Mouse (Mus musculus) thymus, adult 2 months (tissue): Measurements from ENCODE around the gene Rpl14. TPM values are rescaled to one million over a fixed set of nuclear protein-coding genes. Genes with fewer than 3 reads are reported as not detected.

Experiments used
- DNase-seq: peaks from one replicate; pipeline ENCODE4 v3.0.0; 2021
- H3K27ac ChIP-seq: fragments of 200-500 bp; 2 replicates; pipeline ENCODE4 v1.5.1; 2012; ENCODE audit warnings: low read length, control low read depth; ENCODE audit not compliant: control insufficient read depth, insufficient read depth
- H3K27me3 ChIP-seq: fragments of 200-500 bp; 2 replicates; pipeline ENCODE4 v1.6.1; 2012; ENCODE audit warnings: mild to moderate bottlenecking, low read length, moderate library complexity, mixed read lengths; ENCODE audit not compliant: control insufficient read depth, insufficient read depth
- H3K36me3 ChIP-seq: fragments of 200-500 bp; 2 replicates; pipeline ENCODE4 v1.6.1; 2012; ENCODE audit warnings: mild to moderate bottlenecking, low read length, moderate library complexity; ENCODE audit not compliant: control insufficient read depth, insufficient read depth
- H3K4me1 ChIP-seq: fragments of 200-500 bp; replicated peaks from 2 replicates; pipeline ENCODE4 v1.6.1; 2012; ENCODE audit warnings: low read length; ENCODE audit not compliant: control insufficient read depth, insufficient read depth
- H3K4me3 ChIP-seq: fragments of 200-500 bp; 2 replicates; pipeline ENCODE4 v1.5.1; 2012; ENCODE audit warnings: mild to moderate bottlenecking, low read length, control low read depth, moderate library complexity; ENCODE audit not compliant: control insufficient read depth, insufficient read depth
- CTCF ChIP-seq: fragments of 200-500 bp; IDR thresholded peaks from 2 replicates; pipeline ENCODE4 v1.5.1; 2012; ENCODE audit warnings: mild to moderate bottlenecking, control low read depth, low read length, moderate library complexity, borderline replicate concordance; ENCODE audit not compliant: control insufficient read depth, poor library complexity, insufficient read depth; ENCODE audit errors: extremely low read depth
- POLR2A ChIP-seq: fragments of 200-500 bp; IDR thresholded peaks from 2 replicates; pipeline ENCODE4 v1.6.1; 2012; ENCODE audit warnings: mild to moderate bottlenecking, low read length, control low read depth, moderate library complexity; ENCODE audit not compliant: control insufficient read depth, poor library complexity, insufficient read depth; ENCODE audit errors: extremely low read depth
- WGBS: fragments of 180-500 bp; shearing (Covaris S2); methylation state at CpG from one replicate; pipeline ENCODE4 v1.1.7; 2018; 5-methylcytosine and 5-hydroxymethylcytosine counted together
- polyA plus RNA-seq: library from polyadenylated mRNA; depleted of rRNA; stranded (reverse); fragments of >200 nt; gene quantifications from 2 replicates; pipeline ENCODE4 v1.2.3, GENCODE M21; 2012

The Rpl14 gene
- polyA plus RNA-seq, 1 experiment = 585 TPM

DNA sequence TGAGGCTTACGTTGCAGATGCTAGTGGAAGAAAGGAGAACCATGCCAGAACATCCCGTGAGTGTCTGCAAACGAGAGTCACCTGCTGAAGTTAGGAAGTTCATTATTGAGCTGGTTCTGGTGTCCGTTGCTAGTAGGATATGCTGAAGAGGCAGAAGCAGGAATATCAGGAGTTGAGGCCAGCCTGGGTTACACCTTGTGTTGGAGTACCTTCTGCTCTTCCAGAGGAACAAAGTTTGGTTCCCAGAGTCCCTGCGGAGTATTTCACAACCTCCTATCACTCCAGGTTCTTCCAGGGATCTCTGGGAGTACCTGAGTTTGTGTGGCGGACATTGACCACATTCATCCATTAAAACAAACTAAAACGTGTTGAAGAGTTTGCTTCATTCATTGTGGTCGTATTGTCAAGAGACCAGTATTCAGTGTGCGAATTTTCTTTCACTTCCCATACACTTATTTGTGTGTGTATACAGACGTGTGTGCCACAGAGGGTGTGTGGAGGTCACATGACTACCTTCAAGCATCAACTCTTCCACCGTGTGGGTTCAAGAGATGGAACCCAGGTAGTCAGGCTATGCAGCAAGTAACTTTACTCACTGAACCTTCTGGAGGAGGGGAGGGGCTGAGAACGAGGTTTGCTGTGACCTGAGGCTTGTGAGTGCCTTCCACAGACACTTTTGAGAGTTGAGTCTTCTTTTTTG, 6.6 kb downstream of the Rpl14 start:
- 41% methylated on average over 12 of the region's 12 CpGs for WGBS
- peaks cover 21% of the 10 kb centered on the region for H3K36me3 ChIP-seq
- H3K27ac ChIP-seq = peak overlapping the region; percentile 23
- no peaks in the 10 kb centered on the region for H3K27me3 ChIP-seq
- DNase-seq = no peak
- TF ChIP-seq CTCF = no peak
- TF ChIP-seq POLR2A = no peak
- peak overlapping the region; percentile 65 for H3K4me3 ChIP-seq
- peaks cover 21% of the 10 kb centered on the region for H3K4me1 ChIP-seq

DNA sequence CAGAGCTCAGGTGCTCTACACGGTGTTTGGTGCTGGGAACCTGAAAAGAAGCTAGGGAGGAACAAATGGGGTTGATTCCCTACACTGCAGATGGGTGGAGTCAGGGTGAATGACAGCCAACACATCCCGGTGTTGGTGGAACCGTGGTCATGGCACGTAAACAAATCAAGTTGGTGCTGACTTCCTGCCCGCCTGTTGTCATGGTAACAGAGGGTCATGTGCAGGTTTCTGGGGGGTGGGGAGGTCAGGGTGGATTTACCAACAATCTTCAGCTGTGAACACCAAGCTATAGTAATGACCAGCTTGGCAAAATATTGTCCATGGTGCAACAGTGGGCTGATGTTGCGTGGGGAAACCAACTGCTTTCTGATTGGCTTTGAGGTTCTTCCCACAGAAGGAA, 7.5 kb downstream of the Rpl14 start:
- Histone ChIP-seq H3K36me3 (peaks cover 14% of the 10 kb centered on the region), H3K27ac (no peak overlapping the region), H3K4me1 (peaks cover 23% of the 10 kb centered on the region), H3K4me3 (no peak overlapping the region), H3K27me3 (no peaks in the 10 kb centered on the region)
- WGBS = 40% methylated on average over 6 of the region's 6 CpGs
- TF ChIP-seq POLR2A (no peak), CTCF (no peak)
- DNase-seq = no peak

DNA sequence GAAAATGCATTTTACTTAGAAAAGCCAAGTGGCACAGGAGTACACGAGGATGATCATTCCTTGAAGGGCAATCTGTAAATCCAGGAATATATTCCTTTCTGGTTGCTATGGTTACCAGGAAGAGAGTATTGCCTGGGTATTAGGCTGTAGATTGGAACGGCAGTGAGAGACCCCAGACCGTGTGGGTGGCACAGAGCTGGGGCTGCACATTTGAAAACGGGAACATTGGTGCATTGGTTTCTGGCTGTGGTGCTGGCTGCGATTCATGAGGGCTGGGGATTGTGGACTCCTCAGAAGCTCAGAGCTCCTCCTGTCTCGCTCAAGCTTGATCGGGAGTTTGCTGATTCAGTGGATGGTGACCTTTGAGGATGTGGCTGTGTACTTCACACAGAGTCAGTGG, 8.6 kb downstream of the Rpl14 start:
- H3K27ac ChIP-seq = no peak overlapping the region
- H3K36me3 ChIP-seq = peaks cover 6% of the 10 kb centered on the region
- H3K27me3 ChIP-seq = no peaks in the 10 kb centered on the region
- H3K4me1 ChIP-seq = peaks cover 23% of the 10 kb centered on the region
- WGBS = 93% methylated on average over 7 of the region's 7 CpGs
- no peak overlapping the region for H3K4me3 ChIP-seq
- no peak for DNase-seq
- TF ChIP-seq CTCF = no peak
- TF ChIP-seq POLR2A = no peak

DNA sequence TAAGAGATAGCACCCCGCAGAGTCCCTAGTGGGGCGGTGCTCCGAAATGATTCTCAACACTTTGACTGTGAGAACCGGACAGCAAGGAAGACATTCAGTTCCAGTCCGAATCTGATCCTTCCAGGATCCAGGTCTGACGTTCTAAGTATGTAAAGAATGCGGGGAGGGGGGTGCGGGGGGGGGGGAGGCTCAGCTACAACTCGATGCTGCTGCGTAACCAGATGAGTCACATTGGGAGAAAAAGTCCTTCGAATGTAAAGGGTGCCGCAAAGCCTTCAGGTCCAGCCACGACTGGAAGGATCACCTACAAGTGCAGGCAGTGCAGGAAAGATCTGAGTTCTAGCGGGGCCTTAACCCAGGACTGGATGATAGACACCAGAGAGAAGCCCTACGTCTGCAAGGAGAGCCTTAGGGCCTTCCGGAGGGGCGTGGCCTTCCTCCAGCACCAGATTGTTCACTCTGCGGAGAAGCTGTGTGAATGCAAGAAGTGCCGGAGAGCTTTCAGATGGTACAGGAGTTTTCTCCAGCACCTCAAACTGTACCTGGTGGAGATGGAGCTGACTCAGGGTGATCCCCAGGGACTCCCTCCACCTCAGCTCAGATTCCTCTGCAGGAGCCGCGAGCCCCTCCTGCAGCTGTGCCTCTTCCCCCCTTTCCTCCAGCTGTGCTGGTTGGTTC, 10.8 kb downstream of the Rpl14 start:
- TF ChIP-seq CTCF (no peak), POLR2A (no peak; the same call in 1 of the 2 replicates)
- Histone ChIP-seq H3K4me1 (peaks cover 21% of the 10 kb centered on the region), H3K36me3 (no peaks in the 10 kb centered on the region), H3K27me3 (no peaks in the 10 kb centered on the region), H3K4me3 (peak overlapping the region; percentile 53), H3K27ac (peak overlapping the region; percentile 92)
- 35% methylated on average over 21 of the region's 21 CpGs for WGBS
- peak; percentile 73 for DNase-seq

- under 1% methylated on average over 28 of the region's 28 CpGs for WGBS
- peak overlapping the region; percentile 92 for H3K27ac ChIP-seq
- TF ChIP-seq POLR2A = no peak; the same call in 1 of the 2 replicates
- TF ChIP-seq CTCF = peak; percentile 60; the same call in 1 of the 2 replicates
- H3K4me3 ChIP-seq = peak overlapping the region; percentile 53
- peaks cover 17% of the 10 kb centered on the region for H3K4me1 ChIP-seq
- H3K36me3 ChIP-seq = no peaks in the 10 kb centered on the region
- no peaks in the 10 kb centered on the region for H3K27me3 ChIP-seq
- DNase-seq = peak; percentile 91
These were observed 11.5 kb downstream of the Rpl14 start for GRCm38 (mm10) chr9:120582619-120583308.

GRCm38 (mm10) chr9:120583314-120583713, 12.1 kb downstream of the Rpl14 start:
- no peaks in the 10 kb centered on the region for H3K27me3 ChIP-seq
- TF ChIP-seq POLR2A (no peak), CTCF (no peak; the same call in 1 of the 2 replicates)
- H3K27ac ChIP-seq = peak overlapping the region; percentile 92
- no peaks in the 10 kb centered on the region for H3K36me3 ChIP-seq
- peak overlapping the region; percentile 7; the same call in 1 of the 2 replicates for H3K4me3 ChIP-seq
- peak; percentile 46 for DNase-seq
- H3K4me1 ChIP-seq = peaks cover 12% of the 10 kb centered on the region
- WGBS = 77% methylated on average over 3 of the region's 3 CpGs
